Mouse (Mus musculus) frontal cortex, postnatal 36 days (tissue): ENCODE data around the gene Alg3.
A peak's percentile ranks its signal among the peaks of the same experiment; 100 is the strongest.

ENCODE experiments used
- DNase-seq, 2 experiments: peaks; one replicate each; pipeline ENCODE4 v3.0.0; 2022; ENCODE audit warnings: low spot score in 2 of 2

Gene Alg3

DNA sequence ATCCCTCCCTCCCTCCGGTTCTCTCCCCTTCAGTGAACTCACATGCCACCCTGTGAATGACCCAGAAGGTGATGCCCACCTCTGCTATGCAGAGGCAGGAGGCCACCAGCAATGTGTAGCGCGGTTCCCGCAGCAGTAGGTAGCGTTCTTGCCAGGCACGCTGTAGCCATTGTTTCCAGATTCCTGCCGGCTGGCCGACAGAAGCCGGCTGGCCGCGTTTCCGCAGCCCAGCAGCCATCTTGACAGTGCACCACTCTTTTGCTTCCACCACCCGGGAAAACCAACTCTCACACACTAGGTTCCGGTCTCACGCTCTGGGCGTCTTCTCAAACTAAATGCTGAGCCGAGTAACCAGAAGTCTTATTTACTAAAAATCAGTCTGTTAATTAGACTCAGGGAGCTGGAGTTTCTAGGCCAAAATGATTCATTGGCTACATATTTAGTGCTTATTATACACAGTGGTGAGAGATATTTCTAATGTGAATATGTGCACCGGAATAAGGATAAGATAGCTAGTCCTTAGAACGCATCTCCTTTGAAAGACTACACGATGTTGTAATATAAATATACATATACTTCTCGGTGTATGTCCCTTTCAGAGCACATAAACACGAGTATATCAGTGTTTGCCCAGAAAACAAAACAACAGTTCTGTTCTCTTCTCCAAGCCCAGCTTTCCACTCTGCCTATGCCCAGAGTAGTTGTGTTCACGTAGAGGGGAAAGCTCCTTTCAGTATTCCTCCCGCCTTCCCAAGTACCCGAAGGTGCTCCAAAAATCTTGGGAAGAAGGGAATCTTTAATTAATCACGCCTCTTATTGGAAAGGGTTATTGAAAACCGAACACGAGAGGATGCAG, 806 bp downstream of the Alg3 start:
- DNase-seq: peak; percentile 77 to 83

DNA sequence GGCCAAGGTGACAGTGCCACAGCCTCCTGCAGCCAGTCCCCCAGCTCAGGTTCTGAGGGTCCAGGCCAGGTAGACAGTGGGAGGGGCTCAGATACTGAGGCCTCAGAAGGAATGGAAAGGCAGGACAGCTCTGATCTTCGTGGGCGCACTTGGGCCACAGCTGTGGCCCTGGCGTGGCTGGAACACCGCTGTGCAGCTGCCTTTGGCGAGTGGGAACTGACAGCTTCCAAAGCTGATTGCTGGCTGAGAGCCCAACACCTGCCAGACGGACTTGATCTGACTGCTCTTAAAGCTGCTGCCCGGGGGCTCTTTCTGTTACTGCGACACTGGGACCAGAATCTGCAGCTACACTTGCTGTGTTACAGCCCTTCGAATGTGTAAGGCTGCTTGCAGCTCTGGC, 6.8 kb downstream of the Alg3 start:
- no peak for DNase-seq

GRCm38 (mm10) chr16:20600511-20600910, 11.0 kb downstream of the Alg3 start:
- no peak for DNase-seq

GRCm38 (mm10) chr16:20596687-20597441, 14.7 kb downstream of the Alg3 start:
- DNase-seq: no peak

DNA sequence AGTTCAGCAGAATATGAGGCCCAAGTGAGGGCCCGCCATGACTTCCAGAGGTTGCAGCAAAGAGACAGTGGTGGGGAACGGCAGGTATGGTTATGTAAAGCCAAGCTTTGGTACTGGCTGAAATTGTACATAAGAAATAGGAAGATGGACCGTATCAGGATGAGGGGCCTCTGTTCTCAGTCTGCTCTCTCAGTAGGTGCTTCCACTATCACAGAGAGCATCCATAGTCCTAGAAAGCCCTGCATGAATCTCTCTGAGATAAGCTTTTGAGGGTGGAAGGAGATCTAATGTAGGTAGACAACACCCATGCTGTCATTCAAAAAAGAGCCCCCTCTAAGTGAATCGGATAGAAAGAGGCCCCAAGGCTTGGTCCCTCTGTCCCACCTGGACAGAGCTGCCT, 15.8 kb downstream of the Alg3 start:
- DNase-seq: no peak

GRCm38 (mm10) chr16:20595060-20595673, 16.4 kb downstream of the Alg3 start:
- DNase-seq: no peak

- DNase-seq: no peak
Measured at GRCm38 (mm10) chr16:20591076-20591705, 20.3 kb downstream of the Alg3 start.

- no peak for DNase-seq
Measured at GRCm38 (mm10) chr16:20590680-20591038, 20.9 kb downstream of the Alg3 start.

- DNase-seq: peak; percentile 59 to 66
Measured at GRCm38 (mm10) chr16:20589939-20590679, 21.4 kb downstream of the Alg3 start.

- DNase-seq: peak; percentile 45 to 55
Measured at GRCm38 (mm10) chr16:20589366-20589938, 22.1 kb downstream of the Alg3 start, which contains the start of gene Vwa5b2. Gene Vwa5b2 (plus strand): TSS chr16:20589471.

GRCm38 (mm10) chr16:20565075-20565474, 46.5 kb downstream of the Alg3 start:
- DNase-seq: no peak

- no peak for DNase-seq
Measured at GRCm38 (mm10) chr16:20557381-20557780, 54.2 kb downstream of the Alg3 start.
